Mouse (Mus musculus): ENCODE data around the gene Zswim4.

The Zswim4 gene

DNA sequence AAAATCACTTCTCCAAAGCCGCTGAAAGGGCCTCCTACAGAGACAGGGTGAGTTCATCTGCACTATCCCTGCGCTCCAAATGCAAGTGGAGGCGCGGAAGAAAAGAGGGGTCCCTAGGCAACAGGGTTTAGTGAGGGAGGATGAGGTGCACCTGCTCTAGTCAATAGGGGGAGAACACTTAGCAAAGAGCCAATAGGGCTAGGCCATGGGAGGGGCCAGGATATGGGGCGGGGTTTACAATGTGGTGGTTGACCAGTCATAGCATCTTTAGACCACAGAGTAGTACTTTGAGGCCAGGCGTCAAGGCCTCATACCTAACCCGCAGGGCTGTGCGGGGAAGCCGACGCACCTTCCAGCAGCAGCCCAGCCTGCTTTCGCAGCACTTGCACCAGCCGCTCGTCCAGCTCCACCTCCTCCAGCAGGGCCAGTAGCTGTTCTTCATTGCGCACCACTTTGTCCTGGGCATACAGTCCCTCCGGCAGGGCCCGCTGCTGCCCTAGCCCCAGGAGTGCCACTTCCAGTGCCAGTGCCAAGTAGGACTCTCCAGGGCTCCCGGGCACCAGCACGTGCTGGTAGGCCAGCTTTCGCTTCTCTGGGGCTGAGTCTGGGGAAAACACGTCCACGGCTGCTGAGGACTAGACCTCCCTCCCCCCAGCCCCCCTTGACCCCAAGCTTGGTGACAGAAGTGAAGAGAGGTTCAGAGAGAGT lies 13.4 kb downstream of the Zswim4 start:
- no peak for DNase-seq

DNA sequence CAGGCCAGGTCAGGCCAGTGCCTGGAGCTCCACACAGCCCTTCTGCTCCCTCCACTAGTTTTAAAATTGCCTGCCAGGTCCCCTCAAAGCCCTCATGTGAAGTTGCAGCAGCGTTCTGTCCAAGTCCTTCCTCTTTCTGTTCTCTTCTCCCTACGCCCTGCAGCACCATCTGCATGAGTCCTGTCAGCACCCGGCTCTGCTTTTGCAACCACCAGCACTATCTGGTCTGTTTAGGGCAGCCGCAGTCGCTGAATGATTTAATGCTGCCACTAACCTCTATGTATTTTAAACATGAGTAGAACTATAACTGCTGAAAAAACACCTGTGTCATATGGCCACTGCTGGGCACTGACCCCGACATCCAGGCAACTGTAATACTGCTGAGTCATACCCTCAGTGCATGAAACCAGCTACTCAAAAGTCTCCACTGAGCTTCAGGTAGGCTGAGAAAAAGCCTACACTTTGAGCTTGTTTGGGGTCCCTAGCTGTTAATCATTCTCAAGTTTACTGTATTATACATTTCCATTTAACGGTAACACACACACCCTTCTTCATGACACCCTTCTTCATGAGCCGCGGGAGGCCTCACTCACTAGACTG lies 14.2 kb downstream of the Zswim4 start:
- DNase-seq = no peak

DNA sequence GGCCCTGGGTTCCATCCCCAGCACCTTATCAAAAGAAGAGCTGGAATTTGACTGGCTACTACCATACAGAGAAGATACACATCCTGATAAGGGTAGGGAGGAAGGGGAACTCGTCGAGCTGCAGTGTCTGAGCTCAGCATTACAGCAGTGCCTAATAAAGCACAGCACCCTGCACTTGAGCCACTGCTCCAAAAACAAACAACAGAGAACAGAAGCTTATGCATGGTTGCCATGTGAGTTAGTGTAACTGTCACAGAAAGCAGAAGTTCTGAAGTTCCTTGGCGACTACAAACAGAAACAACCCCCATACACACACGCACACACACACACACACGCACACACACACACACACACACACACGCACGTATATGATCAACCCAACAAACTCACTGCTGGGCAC lies 16.8 kb downstream of the Zswim4 start:
- no peak for DNase-seq

DNA sequence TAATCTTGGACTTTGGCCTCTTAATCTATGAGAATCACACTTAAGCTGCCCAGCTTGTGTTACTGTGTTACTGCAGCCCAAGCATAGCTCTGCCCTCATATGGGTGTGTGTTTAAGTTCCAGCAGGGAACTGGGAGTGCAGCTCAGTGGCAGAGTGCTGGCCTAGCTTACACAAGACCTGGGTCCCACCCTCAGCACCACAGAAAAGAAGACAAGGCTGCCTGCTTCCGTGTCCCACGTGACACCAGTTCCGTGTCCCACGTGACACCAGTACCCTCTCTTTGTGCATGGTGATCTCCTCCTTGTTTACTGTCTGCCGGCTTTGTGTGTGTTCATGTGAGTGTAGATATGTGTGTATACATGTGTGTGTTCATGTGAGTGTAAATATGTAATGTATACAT lies 18.7 kb downstream of the Zswim4 start:
- no peak for DNase-seq

DNA sequence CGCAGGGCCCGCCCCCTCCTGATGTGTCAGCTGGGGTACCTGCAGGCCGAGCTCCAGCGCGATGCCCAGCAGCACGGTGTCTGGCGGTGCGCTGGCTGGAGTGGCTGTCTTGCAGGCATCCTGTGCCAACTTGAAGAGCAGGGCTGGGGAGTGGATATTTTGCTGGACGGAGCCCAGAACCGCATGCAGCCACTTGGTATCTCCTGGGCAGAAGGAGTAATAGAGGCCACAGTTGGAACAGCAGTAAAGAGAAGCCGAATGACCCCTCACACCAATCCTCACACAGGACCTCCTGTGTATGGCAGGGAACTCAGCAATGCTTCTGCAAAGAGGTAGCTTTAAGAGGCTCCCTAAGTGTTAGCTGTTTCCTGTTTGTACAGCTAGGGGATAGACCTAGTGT lies 19.6 kb downstream of the Zswim4 start:
- DNase-seq = no peak

DNA sequence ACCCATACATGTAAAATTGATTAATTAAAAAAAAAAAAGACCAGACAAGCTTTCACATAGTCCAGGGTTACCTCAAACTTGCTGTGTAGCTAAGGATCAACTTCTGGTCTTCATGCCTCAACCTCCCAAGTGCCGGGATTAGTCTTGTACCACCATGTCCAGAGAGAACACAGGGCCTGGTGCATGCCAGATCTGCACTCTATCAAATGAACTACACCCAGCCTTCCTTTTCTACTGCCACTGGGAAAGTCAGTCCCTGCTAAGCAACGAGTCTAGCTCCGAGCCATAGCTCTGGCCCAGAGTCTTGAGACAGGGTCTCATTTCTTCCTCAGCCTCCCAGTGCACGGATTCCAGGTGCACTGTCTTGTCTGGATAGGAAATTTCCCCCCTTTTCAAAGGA lies 23.6 kb downstream of the Zswim4 start:
- DNase-seq = no peak

DNA sequence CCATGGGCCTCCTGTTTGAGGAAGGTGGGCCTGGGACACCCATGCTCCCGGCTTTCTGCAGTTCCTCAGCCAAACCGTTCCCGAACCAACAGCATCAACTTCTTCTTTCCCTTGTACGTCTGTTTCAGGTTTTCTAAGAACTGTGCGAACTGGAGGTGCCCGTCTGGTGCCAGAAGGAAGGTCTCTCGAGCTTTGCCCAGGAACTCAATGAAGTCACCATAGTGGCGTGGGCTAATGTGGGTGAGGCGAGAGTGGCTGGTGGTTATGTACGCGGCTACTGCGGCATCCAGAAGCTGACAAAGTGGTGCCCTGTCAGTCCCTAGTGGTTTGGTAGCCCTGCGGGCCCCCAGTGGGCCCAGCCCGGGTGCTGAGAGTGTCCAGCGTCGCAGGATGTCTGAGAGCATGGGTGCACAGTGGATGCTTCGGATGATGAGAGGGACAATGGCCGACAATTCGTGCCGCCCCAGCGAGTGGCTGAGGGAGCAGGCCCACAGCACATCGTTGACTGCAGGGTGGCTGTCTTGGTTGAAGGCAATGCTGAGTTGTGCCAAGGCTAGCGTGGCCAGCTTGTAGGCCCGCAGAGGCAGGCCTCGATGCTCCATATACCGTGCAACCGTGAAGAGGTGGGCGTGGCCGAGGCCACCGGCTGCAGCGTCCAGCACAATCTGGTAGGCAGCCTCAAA lies 24.8 kb downstream of the Zswim4 start:
- DNase-seq = no peak

DNA sequence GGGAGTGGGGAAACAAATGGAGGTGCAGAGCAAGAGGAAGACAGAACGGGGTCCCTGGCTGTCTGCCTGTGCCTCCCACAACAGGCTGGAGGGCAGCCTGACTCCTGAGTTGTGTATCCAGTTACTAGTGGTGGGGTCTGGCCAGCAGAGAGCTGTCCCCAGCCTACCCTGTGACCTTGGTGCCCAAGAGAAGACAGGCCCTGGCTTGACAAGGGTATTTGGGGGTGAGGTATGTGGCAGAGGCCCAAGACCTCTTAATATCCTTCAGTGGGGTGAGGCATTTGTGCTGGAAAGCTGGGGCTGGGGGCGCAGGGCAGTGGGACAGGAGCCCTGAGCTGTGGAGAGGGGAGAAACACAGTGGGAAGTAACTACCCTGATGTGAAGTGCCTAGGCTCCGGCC lies 25.7 kb downstream of the Zswim4 start:
- peak in 1 of 2 experiments; percentile 19 for DNase-seq

DNA sequence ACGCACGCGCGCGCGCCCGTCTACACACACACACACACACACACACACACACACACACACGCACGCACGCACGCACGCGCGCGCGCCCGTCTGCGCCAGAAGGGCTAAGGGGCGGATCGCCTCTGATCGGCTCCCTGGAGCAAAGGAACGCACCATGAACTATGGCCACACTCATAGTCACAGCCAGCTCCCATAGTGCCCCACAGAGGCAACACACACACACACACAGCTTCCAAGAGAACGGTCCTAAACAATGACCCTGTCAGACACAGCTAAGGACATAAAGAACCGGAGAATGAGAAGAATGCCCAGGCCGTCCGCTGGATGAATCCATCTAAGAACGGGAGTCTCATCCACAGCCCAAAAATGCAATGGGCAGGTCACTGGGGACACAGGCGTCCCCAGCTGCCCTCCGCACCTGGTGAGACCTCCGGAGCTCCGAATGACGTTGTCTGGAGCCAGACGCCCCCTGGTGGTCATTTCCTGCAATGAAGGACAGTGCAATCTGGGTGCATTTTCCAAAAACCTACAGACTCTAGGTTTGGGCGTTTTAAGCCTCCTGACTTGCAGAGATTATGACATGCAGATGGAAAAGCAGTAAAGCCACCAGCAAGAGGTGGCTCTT lies 26.6 kb downstream of the Zswim4 start:
- peak; percentile 92 to 96 for DNase-seq

DNA sequence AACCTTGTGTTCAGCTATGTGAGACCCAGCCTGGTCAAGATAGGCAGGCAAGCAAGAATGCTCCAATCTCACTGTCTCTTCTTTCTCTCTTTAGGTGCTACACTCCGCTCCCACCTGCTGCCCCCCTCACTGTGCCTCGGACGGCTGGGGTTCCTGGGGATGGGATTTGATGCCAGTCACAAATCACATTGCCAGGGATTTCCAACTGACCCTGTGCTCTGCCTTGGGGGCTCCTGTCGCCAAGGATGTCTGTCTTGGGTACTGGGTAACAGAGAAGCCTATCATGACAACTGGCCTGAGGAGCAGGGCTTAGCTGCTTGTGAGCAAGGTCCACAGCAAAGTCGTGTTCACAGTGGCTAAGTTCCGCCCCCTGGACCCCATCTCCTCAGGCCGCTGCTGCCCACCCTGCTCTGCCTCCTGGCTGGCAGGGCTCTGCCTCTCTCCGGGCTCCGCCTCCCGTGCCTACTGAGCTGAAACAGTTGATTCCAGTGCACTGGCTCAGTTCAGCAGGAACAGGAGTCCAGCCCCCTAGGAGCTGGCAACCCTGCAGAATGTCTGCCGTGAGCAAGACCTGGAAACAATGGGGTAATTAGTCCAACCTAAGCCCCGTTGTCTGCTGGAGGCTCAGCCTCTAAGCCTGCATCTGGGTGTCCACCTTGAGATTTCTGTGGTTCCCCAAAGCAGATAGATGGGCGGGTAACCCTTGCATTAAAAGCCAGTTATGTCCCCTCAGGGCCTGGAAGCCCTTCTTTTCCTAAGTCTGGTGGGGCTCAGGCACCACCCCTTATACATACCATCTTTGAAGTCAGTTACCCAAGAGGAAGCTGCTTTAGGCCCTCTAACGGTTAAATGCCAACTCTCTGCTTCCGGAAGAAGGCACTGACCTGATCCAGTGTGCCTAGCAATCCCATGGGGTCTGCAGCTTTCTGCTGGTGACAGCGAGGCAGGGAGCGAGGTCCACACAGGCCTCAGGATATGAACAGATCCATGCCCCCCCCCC lies 28.2 kb downstream of the Zswim4 start:
- DNase-seq = peak; percentile 50 to 65

DNA sequence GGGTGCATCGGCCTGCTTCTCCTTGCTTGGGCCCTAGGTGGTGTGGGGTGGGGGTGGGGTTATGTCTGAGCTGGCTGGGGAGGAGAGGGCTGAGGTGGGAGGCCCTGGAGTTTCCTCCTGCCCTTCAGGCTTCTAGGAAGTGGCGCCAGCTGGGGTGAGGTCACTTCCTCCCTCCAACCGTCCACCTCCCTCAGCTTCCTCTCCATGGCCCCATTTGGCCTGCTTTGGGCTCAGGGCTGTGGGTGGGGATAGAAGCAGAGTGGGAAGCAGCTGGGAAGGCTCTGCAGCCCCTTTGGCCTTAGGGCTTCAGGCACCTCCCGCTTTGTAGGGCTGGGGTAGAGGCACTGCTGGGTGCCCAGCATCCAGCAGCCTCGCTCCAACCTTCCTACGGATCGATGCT lies 29.0 kb downstream of the Zswim4 start:
- DNase-seq = no peak

DNA sequence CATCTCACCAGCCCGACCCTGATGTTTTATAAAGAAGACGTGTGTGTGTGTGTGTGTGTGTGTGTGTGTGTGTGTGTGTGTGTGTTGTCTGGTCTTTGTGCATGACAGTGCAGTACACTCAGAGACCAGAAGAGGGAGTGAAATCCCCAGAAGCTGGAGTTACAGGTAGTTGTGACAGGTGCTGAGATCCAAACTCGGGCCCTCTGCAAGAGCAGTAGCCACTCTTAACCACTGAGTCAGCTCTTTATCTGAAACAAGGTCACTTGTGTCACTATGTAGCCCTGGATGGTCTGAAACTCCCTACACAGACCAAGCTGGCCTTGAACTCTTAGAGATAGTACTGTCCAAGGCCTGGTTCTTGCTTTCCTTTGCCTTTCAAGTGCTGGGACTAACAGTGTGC lies 30.2 kb downstream of the Zswim4 start:
- DNase-seq = no peak

DNA sequence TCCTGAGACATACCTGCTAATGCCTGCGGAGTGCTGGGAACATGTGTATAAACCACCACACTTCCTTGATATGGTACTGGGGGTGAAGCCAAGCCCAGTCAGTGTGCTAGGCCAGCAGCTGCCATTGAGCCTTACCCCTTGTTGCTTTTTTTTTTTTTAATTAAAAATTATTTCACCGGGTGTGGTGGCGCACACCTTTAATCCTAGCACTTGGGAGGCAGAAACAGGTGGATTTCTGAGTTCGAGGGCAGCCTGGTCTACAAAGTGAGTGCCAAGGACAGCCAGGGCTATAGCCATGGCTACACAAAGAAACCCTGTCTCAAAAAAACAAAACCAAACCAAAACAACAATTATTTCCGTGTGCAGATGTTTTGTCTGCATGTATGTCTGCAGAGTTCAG lies 31.8 kb downstream of the Zswim4 start:
- no peak for DNase-seq

DNA sequence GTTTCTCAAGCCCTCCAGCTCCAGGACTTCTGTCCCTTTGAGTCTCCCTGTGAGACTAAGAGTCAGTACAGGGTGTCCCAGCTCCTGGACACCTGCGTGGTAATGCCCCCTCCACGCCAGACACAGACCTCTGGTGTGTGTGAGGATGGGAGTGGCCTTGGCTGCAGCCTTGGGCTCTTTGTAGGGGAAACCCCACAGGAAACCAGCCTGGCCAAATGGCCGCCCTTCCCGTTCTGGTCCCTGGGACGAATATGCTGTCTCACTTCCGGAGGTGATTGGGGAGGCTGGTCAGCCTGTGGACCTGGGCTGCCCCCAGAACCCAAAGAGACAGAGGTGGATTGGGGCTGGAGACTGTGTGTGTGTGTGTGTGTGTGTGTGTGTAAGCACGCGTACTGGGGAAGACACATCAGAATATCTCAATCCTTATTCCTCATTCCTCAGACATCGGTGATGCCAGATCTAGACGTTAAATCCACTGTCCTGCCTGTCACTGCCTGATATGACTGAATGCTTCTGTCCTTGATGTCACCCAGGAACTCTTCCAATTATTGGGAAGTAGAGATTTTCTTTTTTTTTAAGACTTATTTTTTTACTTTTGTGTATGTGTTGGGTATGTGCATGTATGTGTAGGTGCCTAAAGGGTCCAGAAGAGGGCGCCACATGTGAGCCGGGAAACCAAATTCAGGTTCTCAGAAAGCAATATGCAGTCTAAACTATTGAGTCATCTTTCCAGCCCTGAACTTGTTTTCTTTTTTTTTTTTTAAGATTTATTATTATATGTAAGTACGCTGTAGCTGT lies 32.7 kb downstream of the Zswim4 start:
- peak; percentile 32 to 39 for DNase-seq

DNA sequence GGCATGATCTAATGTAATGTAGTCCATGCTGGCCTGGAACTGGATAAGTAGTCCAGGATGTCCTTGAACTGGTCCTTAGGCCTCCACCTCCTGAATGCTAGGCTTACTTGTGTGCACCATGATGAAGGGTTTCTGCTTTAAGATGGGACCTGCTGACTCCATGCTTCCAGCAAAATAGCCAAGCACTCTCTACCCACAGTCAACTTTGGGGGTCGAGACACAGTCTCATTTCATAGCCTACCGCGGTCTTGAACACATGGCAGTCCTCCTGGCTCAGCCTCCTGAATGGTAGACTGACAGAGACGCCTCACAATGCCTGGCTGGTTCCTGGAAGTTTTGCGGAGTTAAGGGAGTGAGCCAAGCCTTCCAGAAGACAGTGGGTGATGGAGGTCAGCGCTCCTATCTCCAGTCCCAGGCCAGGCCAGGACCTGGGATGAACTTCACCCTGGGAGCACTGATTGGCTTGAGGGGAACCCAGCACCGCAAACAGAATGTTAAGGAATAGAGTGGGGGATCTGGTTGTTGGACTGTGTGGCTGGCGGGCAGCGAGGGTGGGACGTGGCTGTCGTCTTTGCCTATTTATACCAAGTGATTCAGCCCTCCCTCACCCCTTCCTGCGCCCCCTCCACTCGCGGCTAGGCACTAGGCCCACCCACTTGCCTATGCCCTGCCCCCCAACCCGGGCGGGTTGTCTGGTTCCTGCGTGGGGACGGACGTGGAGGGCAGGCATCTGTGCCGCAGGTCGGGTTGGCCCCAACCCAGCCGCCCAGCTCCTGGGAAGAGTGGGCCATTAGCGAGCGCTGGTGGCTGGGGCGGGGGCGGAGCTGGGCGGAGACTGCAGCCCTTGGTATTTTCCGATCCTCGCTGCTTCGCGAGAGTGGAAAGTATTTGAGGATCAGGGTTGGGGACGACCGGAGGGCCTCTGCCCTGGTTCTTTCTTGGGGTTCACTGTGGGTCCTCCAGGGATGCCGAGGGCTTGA lies 33.6 kb downstream of the Zswim4 start:
- DNase-seq = peak; percentile 80 to 84

DNA sequence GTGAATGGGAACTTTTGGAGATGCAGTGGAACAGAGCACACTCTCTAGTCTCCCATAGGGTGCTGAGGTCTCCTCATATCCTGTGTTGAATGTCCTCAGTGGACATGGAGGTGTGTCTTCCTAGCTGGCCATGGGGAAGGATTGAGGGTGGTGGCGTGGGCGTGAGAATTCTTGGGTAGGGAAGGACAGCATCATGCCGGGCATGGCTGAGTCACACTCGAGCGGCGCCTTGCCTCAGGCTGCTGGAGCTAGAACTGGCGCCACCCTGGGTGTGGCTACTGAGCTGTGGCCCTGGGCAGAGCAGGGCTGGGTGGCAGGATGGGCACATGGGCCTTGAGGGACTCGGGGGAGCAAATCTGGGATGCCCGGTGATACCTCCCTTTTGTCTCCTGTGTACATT lies 34.4 kb downstream of the Zswim4 start:
- no peak for DNase-seq

DNA sequence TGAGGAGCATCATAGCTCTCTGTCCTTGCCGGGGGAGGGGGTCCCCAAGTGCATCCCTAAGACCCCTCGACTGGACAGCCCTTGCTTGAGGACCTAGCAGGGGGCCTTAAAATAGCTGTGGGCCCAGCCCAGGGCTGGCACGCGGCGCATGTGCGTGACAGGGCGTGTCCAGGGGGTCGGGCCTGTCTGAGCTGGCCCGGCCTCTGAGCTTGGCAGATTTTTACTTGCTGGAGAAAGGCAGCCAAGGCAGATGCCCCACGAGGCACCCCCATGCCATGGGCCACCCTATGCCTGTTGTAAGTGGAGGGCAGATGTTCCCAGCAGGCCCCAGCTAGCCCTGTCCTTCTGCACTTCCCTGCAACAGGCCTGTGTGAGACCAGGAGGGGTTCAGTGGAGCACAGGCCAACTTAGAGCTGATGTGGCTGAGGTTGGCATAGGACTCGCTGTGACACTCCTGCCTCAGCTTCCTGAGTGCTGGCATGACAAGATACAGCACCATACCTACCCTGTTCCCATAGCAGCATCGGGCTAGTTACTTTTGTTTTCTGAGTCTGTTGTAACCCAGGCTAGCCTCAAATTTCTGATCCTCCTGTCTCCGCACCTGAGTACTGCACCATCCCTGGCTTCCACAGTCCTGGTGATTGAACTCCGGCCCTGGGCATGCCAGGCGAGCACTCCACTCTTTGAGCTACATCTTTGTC lies 35.2 kb downstream of the Zswim4 start:
- DNase-seq = peak; percentile 47 to 51

DNA sequence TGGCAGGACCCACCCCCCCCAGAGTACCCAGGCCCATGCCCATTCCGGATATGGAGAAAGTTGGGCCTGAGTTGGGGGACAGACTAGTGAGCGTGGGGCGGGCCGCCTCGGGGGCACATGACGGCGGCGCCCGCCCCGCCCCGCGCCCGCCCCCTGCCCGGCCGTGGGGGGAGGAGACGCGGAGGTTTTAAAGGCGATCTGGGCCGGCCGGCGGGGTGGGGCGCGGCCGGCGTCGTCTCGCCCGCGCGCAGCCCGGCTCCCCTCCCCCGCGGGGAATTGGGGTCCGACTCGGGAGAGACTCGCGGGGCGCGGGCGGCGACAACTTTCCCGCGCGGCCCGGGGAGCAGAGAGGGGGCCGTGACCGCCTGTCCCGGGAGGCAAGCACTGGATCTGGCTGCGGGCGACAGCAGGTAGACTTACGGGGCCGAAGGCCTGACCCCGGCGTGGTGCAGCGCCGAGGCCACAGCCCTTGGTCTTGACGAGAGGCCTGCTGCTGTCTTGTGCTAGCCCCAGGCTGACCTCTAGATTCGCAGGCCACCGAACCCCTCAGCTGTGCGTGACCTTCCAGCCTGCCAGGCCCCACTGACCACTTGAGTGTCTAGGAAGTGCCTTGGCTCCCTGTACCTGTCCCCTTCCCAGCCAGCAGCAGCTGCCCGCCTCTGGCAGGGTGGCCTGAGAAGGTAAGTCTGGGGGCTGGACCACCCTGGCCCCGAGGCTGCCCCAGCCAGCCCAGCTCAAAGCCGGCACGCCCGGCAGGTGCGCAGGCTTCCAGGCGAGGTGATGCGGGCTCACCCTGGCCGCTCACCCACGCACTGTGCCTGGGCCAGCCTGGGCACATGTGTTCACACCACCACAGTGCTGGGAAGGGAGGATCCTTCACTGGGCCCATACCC lies 36.0 kb downstream of the Zswim4 start:
- peak; percentile 47 to 60 for DNase-seq

DNA sequence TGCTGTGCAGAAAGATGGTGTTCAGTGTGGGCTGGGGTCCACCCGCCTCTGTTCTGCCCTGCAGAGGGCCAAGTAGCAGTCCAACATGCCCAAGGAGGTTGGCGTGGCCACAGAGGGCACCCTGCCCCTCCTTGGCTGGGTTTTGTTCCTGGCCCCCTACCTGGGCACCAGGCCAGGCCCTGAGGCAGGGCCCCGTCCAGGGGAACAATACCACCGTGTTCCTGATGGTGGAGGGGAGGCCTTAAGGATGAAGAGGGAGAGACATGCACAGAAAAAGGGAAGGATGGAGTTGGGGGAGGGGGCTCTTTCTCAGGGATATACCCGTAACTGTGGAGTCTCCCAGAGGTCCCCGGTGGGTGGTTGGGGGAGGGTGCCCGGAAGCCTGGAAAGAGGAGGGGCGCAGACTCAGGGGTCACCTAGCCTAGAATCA lies 36.7 kb downstream of the Zswim4 start:
- peak; percentile 42 to 61 for DNase-seq

Measured in cerebellum, postnatal 10 days (tissue).